Mouse (Mus musculus): ENCODE measurements around the gene Exoc3. TPM values are rescaled to one million over a fixed set of nuclear protein-coding genes. Genes with fewer than 3 reads are reported as not detected.
A peak's percentile ranks its signal among the peaks of the same experiment; 100 is the strongest.

The Exoc3 gene
- 50.4 and 51.5 TPM in 2 replicates for total RNA-seq (2021)
- long read RNA-seq, experiment 1, full-length matches to known transcripts, result 79 of 118 reads
- long read RNA-seq, experiment 1, partial matches to known transcripts, result 10 of 118 reads
- long read RNA-seq, experiment 1, other reads (novel, unspliced or antisense), result 29 of 118 reads
- long read RNA-seq, experiment 2, full-length matches to known transcripts, result 36 of 62 reads
- long read RNA-seq, experiment 2, partial matches to known transcripts, result 8 of 62 reads
- long read RNA-seq, experiment 2, other reads (novel, unspliced or antisense), result 18 of 62 reads

DNA sequence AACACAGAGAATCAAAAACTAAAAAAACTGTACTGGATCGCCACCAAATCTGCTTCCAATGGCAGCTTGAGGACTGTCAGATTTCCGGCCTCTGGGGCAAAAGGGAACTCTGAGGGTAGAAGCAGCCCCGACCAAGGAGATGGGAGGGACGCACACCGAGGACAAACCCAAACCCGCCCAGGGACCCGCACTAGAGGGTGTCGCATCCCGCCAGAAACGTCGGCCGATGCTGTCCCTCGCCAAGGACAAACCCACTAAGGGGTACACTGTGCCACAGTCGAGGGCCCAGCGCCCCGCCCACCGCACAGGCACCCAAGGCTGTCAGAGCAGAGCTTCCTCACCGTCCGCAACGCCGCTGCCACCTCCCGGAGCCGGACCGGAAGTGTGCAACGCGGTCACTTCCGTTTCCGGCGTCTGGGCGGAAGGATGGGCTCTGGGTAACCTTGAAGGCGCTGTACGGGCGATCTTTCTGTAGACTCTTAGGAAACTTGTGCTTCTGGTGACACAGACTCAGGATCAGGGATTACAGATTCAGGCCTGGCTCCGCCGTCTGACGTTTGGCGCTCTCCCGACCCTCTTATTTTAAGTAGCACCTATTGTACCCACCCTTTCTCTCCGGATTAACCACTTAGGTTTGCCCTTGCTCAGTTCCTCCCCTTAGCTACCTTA is at the start of gene Exoc3:
Exoc3 (minus strand) TSS at position 416 of the 669 bp plus-strand sequence.
- DNase-seq, result peak; percentile 96

DNA sequence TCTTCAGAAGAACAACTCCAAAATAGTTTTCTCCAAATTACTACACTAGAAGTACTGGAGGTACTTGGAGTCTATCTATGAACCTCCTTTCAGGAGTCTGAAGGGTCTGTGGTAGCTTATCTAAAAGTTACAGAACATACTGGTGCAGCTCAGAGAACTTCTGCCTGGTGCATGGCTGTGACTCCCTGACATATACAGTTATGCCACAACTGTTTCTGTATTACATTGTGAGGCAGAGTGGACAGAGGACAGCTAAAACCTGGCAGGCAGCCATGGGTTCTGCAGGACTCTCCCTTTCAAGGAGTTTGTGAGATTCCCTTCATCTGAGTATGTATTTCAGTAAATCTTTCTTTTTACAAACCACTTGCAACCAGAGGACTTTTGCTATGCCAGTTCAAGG is 38.0 kb upstream of the Exoc3 start:
- DNase-seq, result peak; percentile 51

DNA sequence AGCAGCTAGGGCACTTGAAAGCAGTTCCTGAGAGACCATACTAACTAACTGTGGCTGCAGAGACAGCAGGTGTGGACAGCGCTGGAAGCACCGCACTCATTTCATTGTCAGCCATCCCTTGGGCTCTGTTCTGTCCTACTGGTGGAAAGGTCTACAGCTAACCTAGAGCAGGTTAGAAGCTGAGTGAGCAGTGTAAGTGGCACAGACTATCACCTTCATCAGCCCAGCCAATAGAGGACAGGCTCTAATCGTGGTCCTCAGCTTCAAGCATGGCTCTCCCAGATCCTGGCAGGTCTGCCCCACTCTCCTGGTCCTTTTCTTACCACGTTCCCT is 37.3 kb upstream of the Exoc3 start:
- DNase-seq, result no peak

DNA sequence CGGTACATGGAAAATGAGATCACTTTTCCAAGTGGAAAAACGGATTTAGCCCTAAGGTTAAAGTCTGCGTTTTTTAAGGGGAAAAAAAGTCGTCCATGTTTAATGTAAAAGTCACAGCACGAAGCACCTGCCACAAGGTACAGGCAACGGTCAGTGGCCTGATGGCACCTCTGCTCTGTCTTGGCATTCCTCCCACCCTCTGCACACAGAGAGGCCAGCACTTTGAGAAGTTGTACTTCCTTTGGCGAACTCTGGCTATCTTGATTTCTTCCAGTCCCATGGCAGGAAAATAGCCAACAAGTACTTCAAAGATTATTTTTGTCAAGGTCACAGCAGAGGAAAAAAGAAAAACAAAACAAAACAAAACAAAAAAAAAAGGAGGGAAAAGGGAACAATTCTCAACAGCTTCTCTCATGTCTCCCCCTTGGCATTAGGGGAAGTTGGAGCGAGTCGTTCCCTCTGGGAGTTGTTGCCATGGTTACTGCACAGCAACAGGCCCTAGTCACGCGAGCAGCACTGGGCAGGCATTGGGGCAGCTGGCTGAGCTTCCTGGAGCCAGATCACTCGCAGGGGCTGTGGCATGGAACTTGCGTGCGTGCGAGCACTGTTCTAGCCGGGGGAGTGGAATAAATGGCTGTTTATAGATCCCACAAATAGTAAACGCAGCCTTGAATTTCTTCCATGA is 36.8 kb upstream of the Exoc3 start:
- DNase-seq, result peak; percentile 91

DNA sequence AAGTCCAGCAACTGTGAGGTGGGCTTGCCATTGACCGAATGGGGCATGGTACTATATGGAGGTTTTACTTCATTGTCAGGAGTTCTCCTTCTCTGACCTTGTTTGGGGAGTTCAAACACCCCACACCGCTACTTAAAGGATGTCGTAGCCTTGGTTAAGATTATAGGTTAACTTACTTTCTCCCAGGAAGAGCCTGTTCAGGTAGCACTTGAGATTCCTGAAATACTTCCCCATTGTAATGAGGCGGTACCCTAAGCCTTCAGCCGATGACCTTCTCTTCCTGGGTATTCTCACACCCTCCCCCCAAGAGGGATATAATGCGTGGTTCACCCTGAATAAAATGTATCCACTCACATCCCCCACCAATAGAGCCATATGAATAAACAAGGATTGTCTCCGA is 29.0 kb upstream of the Exoc3 start:
- DNase-seq, result no peak

DNA sequence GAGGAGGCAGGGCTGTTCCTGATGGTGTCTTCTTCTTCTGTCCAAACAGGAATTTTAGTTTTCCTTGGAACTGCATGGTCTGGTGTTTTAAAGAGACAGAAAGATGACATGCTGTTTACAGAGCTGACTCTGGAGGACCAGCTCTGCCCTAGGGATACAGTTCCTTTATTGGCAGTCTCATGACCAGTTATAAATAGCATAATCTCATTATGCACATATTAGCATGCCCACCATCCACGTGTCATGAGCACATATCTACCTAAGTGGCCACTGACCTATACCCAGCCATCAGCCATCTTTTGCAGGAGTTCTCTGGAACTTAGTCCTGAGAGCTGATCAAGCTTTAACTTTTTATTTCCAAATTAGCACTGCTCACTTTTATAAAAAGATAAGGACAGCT is 12.1 kb upstream of the Exoc3 start:
- no peak for DNase-seq

DNA sequence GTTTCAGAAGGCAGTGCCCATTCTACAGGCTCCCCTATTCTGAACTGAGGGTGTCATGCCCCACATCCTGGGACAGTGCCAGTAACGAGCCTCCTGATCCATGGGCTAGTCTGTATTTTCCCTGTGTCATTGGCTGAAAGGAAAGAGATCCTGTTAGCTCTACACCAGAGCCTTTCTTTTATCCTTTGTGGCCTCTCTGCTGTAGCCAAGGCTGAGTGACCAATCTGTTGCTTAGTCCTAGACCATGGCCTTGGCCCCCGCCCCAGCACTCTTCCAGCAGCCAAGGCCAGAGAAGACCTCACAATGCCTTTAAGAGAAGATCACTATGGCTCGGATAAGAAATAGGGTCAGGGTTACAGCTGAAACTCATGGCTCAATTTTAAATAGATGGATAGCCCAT is 9.9 kb upstream of the Exoc3 start:
- DNase-seq, result peak; percentile 72

DNA sequence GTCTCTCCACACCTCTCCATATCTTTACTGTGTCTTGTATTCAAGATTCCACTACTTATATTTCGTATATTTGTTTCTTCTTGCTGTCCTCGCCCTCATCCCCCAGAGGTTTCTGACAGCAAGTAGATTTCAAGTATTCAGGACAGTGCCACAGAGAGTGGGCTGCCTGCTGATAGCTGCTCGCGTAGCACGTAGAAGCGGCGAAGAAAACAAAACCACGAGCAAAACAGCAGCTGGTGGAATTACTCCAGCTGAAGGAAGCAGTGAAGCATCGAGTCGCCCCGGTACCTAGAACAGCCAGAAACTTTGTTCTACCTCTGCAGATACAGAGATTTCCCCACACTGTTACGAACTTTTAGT is 434 bp upstream of the Exoc3 start:
- DNase-seq, result no peak

DNA sequence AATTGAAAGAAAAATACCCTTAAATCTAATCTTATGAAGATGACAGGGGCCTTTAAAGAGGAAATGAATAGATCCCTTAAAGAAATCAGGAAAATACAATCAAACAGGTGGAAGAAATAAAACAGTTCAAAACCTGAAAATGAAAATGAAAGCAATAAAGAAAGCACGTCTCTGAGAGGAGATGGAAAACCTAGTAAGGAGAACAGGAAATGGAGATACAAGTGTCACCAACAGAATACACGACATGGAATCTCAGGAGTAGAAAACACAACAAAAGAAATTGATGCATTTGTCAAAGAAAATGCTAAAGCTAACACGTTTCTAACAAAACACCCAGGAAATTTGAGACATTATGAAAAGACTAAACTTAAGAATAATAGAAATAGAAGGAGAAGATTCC is 12.1 kb downstream of the Exoc3 start:
- no peak for DNase-seq

DNA sequence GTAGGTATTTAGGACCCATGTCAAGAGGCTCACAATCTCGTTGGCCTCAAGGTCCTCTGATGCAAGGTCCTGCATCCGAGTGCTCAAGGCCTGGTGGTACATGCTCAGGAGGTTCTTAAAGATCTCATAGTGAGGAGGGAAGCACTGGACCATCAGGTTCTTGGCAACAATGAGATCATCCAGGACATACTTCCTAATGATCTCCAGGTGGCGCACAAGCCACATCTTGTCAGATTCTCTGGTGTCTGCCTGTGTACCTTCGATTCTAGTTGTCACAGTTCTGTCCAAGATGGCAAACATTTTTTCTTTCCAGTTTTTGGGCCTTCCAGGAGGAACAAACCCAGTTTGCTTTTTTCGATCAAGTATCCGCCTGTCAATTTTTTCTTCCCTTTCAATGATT is 15.9 kb downstream of the Exoc3 start:
- DNase-seq, result peak; percentile 34

DNA sequence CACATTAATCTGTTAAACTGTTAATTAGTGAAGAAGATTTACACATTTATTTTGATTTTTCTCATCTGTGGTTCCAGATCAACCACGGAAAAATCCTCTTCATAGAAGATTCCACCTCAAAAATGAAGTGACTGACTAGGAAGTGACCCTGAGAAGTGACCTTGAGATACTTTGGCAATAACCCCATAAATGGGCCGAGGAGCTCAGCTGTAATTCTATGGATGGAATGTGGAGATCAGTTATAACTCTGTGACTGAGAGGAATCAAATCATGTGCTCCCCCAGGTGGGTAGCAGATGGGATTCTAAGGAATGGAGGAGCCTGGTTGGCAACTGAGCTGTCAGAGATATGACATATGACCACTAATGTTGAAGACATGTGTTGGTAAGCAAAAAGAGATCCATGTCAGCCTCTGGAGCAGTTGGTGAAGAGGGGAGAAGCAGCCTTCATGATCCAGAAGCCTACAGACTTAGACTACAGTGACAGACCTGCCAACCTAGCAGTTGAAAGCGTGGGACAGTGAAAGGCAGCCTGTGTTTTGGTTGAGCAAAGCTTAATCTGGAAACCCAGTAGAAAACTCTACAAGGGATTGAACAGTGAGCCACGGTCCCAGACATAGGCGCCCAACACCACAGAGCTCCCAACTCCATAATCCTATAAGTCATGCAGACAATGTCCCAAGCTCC is 25.4 kb downstream of the Exoc3 start:
- DNase-seq, result no peak

DNA sequence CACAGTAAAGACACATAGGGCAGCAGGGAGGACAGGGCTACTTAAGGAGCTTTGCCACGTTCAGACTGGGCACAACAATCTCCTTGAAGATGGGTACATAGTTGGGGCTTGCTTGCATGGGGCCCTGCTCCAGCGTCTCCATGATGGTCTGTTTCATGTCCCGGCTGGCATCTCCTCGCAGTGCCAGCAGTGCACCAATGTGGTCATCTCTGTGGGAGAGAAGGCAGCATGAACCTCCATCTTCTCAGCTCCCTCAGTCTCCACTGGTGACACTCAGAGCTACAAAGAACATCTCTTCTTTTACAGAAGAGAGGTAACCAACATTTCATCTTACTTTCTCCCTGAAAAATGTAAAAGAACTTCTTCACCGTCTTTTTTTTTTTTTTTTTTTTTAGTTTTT is 36.5 kb downstream of the Exoc3 start:
- no peak for DNase-seq

DNA sequence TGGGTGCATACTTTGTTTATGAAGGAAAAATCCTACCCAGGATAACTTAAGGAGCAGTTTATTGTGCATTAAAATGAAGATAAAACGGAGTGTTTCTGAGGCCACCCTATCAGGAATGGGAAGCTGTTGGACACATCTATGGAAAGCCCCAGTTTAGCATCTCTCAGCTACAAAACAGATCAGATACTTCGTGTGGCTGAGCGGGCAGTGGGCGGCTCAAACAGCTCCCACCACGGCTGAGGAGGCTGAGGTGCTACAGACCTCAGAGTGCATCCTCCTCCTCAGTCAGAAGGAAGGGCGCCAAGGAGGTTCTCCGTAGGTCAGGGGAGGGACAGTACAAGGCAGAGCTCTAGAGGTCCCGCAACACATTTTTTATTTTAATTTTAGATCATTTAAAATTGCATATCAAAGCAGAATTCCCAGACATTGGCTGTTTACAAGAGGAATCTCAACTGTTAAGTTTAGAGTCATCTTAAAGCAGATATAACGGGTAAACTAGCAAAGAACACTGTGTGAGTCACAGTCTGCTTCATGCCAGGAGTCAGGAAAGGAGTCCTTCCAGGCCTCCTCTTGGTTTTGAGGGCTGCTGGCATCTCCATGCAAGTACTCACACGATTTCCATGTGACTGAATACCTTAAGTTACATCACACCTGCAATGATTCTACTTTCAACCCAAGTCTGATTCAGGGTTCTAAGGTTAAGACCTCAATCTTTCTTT is 38.9 kb downstream of the Exoc3 start:
- no peak for DNase-seq

DNA sequence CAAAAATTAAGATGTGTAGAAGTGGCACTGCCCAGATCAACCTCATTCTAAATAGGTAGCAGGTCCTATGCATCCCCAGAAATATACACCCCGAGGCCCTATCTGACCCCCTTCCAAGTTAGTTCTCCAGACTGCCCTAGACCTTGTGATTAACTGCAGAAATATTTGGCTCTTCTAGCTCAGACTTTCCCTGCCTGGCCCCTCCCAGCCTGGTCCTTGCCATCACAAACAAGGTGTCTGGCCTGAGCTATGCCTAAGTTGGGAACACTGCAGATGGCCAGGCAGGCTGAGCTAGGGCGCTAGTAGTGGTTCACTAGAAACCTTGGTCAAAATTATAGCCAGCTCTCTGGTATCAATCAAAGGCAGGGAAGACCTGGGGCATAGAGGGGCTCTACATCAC is 41.0 kb downstream of the Exoc3 start:
- peak; percentile 32 for DNase-seq

DNA sequence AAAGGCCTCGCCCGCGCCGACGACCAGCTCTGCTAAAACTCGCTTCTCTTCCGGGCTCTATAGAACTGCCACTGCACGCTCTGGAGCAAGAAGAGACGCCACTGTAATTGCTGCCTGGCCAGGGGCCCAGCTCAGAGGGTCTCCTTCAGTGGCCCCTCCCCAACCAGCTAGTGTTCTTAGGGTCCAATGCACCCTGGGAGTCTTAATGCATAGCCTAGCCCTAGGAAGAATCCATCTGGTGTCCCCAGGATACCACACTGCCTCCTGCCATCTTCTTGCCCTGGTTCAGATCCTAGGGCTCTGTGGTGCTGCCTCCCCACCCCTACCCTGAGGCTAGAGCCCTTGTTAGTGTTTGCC is 41.5 kb downstream of the Exoc3 start:
- no peak for DNase-seq

DNA sequence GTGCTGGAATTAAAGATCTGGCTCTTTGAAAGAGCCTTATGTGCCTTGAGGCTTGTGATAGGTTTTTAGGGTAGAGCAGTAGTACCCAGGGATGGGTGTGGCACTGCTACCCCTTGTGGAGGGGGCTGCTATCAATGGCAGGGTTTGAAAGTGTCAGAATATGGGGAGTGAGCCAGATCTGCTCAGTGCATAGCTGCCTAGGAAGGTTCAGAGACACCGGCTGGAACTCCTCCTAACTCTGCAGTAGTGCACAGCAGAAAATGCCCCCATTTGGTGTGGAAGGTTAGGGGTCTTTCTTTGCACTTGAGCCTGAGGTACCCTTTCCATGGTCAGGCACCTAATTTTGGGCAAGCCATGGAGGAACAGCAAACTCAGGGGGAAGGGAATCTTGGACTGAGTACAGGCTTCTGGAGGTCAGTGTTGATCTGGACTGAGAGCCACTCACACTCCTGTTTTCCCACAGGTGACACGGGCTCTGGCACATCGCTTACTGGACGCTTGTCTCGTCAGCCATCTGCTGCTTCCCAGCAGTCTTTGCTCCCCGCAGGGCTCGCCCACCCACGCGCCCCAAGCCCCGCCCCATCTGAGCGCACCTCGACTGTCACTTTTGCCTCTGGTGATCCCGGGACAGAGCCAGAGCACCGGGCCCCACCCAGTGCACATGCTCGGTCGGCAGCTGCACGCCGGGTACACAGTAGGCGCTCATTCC is 42.0 kb downstream of the Exoc3 start:
- DNase-seq, result peak; percentile 79

DNA sequence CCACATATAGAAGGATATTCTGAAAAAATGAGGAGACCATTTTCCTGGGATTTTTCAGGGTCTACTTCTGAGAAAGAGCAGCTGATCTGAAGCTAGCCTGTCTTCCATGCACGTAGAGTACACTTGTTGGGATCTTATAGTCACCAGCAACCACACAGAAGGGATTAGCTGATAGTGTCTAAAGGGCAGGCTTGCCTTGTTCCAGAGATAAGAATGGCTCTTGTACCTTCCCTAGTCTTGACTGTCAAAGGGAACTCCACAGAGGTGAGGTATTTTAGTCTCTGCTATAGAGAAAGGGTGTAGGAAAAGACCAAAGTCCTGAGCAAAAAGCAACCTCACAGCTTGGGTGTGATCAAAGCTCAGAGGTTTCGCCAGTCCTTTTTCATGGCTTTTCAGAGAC is 61.2 kb downstream of the Exoc3 start:
- DNase-seq, result no peak

DNA sequence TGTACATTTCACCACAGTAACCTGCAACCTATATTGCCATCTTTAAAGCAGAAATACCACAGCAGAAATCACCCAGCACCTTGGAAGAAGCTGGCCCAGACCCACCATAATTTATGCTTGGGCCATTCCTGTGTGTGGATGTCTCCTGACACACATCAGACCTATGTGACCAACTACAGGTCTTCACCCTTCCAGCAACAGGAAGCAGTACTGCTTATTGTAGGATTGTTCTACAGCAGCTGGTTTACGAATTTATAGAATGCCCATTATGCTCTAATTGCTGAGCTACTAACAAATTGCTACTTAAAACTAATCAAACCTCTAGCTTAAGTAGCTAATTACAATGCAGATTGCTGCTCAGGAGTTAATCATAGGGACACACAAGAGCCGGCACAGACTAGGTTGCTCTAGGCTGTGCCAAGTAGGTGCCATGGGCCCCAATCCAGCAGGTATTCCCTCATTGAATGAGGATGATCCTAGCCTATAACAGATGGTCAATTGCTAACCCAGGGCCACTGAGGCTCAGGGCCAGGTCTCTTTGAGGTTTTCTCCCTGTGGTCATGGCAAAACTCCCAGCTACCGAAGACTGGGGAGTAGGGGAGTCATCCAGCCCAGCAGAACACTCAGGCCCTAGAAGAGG is 62.4 kb downstream of the Exoc3 start:
- no peak for DNase-seq

DNA sequence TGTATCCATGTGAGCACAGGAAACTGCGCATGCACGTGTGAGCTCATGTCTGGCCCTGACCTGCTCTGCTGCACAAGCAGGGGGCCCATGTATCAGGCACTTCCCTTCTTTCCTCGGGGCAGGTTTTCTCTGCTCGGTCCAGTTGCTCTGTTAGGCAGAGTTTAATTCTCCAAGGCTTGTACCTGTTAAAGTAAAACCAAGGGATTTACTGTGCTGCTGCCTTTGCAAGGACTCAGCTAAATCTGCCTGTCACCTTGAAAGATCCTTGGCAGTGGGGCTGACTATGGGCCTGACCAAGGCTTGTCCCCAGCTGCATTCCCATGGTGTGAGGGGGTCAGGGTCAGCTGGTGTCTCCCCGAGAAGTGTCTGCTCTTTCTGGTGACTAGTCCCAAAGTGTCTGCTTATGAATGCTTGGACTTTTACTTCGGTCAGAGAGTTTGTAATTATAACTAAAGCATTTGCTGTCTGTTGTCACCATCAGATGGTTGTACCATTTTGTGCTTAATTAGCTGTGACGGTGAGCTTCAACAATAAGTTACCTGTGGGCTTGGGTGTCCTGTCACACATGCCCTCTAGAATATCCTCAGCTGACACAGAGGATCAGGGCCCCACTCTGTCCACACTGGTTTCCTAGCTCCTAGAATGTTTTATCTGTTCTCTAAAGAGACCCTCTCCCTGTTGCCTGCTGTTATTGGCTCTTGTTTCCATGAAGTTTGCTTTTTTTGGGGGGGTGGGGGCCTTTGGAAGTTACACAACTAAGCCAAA is 64.2 kb downstream of the Exoc3 start:
- DNase-seq, result peak; percentile 37

DNA sequence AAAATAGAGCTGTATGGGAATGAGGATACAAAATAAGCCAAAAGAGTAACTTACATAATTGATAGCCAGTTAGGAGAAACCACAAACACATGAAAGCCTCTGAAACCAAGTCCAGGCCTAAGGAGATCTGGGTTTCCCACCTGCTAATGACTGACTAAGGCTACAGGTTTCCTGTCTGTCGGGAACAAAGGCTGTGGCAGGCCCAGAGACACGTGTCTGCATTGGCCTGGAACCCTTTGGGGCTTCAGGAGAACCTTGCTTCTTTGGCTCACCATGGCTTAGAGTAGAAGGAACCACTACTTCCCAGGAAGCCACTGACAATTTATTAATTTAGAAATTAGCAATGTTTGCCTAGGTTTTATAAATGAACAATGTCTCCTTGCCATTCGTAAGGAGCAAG is 65.2 kb downstream of the Exoc3 start:
- DNase-seq, result no peak

DNA sequence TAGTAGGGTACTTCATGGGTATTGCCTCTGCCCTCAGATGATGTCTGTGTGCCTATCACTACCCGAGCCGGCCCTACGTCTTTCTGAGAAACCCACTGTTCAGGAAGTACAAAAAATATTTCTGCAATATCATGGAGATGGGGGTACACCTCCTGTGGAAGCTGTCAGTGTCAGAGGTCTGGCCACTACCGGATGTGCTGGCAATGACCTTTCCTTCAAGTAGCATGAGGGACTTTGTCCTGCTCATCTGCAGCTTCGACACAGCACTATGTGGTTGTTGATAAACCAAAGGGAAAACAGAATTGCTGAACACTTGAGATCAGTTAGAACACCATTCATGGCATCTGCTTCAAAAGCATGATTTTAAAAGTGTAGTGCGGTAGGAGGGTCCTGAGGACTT is 67.7 kb downstream of the Exoc3 start:
- DNase-seq, result no peak
